Mouse (Mus musculus): ENCODE measurements around the gene Klhl5.

Klhl5 gene

DNA sequence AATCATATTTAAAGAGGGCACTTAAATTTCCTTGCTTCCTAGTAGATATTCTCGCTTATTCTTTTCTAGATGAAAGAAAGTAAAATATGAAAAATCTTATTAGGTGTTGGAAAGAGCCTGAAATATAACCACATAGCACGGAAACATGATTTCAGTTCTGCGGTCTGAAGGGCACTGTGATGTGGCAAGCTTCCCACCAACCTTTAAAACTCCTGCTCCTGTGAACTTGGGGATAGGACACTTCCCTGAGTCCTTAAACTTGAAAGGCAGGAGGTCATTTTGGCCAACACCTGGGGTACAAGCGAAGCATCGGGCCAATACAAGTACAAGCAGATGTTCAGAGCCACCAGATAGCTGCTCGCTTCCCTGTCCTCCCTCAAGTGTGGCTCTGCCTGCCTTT, 42.4 kb downstream of the Klhl5 start:
- no peak for DNase-seq

DNA sequence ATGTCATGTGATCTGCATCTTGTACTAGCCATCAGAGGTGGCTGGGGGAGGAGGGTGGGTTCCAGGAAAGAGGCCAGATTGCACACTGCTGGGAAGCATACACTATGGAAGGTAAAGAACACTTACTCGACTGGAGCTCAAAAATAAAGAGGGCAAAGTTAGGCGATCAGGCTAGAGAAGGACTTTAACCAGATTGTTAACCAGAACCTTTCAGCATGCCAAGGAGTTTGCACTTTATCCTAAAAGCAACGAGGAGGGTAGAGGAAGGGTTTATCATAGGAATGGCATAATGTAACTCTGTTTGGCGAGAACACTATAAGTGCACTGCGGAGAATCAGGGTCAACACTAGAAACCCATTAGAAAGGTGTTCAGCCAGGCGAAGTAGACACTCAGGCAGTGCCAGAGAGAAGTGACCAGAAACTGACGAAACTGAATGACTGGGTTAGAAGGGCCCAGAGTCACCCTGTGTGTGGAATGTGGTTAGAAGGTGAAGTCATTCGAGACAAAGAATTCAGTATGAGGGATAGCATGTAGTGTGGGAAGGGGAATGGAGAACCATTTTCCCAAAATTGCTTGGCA, 43.1 kb downstream of the Klhl5 start:
- DNase-seq: no peak

DNA sequence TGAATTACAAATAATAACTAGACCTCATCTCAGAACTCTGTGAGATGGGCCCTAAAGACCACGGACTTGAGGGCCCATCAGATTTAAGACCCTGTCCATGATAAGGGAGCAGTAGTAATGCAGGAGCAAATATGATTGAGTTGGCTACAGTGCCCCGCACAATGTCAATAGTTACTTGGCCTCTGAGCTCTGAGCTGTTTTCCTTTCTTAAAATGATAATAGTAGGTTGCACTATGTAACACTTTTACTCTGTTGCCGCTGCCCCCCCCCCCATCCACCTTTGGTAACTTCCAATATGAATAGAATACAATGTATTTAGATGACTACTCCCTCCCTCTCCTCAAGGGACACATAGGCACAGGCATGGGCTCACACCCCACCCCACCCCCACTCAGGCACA, 43.9 kb downstream of the Klhl5 start:
- no peak for DNase-seq

DNA sequence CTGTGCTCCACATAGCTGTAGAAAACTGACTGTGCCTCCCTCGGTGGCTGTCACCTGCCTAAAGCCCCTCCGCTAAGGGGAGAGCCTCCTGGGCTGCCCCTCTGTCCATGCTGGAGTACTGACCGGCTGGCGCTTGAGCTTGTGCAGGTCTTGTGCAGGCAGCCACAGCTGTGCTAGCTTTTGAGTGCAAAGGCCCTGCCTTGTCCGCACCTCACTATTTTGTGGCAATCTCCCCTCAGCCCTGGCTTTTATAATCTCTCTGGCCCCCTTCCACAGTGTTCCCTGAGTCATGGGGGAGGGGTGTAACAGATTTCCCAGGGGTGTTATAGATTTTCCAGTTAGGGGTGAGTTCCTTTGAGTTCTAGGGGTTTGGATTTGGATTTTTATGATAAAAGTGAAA, 44.4 kb downstream of the Klhl5 start:
- DNase-seq: no peak

DNA sequence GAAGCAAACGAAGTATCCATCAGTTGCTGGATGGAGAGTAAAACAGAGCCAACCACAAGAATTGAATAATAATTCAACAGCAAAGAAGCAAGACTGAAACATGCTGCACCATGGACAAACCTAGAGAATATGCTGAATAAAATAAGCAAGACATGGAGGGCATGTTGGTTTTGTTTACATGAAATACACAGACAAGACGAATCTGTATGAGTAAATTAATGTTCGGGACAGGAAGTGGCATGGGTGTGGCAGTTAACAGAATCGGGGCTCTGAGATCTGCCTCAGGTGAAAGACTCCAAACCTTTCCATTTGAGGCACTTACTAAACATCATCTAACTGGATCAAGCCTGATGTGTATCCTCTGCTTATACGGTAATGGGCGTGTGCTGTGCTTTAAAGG, 46.9 kb downstream of the Klhl5 start:
- no peak for DNase-seq

DNA sequence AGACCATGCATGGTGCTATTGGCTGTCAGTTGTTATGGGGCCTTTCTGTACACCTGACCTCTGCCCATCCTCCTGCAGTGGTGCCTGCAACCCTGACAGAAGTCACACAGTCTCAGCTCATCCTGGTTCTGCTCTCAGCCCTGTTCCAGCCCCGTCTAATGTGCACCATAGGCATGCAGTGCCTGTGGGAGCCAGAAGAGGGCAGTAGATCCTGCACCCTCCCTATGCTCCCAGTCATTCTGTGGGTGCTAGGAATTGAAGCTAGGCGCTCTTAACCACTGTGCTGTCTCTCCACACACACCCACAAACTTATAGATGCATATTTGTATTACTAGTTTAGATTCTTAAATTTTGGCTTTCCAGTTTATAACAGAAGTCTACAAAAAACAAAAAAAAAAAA, 49.5 kb downstream of the Klhl5 start:
- DNase-seq: peak; percentile 38

DNA sequence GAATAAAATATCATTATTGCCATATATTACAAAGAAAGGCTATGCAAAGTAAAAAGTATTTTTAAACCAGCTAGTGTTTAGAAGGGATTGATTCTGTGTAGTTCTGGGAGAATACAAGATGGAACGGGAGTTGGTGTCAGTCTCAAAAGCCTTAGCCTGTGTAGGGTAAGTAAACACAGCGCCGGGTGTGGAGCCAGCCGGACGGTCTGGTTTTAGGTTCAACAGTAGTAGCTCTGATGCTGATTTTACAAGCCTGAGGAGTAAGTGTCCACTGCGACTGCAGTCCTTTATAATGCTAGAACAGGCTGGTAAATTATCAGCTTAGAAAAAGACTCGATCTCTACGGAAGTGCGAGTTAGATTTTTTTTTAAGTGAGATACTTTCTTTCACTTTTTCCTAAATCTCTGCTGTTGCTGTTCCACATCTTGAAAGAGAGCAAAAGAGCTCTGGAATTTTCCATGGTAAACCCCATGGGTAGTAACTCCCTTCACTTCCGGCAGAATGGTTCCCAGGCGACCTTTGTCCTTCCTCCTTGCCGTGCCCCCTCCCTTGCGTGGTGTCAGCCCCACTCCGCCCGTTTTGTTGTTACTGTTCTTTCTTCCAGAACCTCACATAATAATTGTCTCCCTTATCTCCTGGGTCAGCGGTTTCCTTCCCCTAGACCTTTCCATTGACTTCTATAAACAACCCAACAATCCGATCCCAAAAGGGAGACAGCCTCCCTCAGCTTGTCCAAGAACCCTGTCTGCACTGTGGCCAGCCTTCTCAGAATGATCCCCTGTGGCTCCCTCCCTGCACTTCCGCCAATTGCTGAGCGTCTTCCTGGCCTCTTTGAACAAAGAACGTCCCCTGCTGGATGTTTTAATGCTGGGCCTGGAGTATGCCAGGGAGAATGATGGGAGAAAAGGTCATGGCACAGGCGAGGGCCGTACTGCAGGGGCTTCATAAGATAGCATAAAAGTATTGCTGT, 50.4 kb downstream of the Klhl5 start:
- peak; percentile 20 for DNase-seq

DNA sequence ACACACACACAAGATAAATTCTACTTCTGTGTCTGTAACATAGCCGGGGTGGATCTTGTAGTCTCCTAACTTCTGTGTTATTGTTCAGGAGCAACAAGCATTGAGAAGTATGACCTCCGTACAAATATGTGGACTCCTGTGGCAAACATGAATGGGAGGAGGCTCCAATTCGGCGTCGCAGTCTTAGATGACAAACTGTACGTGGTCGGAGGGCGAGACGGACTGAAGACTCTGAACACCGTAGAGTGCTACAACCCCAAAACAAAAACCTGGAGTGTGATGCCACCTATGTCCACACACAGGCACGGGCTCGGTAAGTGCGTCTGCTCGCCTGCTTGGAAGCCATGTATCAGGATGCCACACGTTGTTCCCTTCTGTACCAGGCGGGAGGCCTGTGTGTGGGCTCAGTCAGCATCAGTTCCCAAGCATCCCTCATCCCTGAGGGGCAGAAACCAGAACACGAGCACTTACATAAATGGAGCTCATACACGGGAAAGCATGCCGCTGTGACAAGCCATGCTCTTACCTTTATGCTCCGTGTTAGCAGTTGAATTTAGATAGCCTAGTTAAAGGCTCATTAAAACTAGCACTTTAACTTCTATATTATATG, 51.5 kb downstream of the Klhl5 start:
- no peak for DNase-seq

DNA sequence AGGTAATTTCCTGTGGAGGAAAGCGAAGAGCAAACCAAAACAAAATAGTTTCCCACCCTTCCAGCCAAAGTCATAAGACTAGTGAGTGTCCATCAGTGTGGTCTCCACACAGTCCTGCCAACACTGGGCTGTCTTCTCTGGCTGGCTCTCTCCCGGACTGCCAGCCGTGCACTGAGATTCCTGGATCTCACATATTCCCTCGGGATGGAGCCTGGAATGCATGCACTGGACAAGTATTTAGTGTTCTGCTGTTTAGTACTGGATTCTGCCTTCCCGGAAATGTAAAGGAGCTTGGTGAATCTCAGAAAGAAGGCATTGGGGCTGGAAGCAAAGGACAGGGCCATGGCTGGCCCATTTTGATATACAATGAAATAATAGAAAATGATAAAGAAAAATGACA, 55.7 kb downstream of the Klhl5 start:
- no peak for DNase-seq

DNA sequence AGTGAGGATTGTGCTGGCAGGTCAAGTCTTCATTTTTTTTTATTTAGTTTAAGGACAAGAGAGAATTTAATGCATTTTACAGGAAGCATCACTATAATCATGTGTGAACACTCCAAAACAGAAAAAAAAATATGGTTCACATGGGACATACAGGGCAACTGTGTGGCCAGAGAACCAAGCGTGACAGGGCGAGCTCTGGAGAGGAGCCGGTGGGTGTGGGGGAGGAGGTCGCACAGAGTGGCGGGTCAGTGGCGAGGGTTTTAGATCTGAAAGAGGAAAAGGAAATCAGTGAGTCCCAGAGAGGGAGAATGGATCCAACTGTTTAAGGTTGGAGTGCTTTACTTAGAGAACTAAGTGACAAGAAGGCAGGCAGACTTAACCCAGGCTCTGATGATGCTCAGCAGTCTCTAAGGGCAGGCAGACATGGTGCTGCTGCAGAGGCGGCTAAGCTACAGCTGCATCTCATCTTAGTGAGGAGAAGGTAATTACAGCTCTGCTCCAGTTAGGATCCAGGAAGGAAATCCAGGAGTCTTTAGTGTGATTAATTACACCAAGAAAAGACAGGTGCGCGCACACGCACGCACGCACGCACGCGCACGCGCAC, 56.3 kb downstream of the Klhl5 start:
- no peak for DNase-seq

DNA sequence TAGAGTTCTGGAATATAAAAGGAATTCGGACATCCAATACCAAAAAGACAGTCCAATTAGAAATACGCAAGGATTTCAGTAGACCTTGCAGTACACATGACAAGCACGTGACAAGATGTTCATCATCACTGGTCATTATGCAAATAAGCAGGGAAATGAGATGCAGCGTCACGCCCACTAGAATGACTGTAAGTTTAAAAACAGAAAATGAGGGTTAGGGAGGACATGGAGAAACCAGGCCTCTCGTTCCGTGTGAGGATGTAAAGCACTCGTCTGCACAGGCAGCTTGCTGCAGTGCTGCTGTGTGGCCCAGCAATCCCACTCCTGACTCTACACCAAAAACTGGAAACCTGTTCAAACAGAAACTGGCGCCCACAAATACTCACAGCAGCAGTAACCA, 62.9 kb downstream of the Klhl5 start:
- DNase-seq: no peak

DNA sequence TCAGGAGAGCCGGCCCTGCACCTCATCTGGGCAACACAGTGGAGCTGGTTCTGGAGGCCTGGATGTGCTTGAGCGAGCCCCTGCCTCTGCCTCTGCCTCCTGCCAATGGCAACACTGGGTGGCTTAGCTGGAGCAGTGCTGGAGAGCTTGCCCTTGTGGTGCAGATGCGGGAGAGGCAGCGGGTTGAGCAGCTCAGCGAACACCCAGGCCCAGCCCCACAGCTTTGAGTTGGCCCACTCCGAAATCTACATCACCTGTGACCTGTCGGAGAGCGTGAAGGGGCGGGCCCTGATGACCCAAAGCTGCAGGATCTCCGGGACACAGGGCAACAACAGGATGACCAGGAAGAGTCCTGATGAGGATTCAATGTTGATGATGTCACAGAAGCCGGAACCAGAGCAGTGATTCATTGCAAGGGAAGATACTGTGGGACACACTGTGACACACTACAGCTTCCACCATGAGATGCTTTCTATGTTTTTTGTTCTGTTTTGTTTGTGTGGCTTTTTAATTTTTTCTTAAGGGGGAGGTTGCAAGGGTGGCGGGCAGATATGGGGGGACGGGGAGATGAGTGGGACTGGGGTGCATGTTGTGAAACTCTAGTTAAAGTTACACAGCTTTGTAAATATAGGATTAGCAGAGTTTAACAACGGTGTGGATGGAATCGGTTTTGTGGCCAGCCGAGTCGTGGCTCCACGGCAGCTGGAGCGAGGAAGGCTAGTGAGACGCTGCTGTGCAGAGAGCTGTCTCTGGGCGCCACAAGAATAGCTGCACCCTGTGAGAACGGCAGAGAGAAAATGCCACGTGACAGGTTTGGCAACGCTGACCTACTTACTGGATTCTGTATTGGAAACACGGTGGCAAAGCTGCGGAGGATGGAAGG, 67.9 kb downstream of the Klhl5 start:
- DNase-seq: no peak

DNA sequence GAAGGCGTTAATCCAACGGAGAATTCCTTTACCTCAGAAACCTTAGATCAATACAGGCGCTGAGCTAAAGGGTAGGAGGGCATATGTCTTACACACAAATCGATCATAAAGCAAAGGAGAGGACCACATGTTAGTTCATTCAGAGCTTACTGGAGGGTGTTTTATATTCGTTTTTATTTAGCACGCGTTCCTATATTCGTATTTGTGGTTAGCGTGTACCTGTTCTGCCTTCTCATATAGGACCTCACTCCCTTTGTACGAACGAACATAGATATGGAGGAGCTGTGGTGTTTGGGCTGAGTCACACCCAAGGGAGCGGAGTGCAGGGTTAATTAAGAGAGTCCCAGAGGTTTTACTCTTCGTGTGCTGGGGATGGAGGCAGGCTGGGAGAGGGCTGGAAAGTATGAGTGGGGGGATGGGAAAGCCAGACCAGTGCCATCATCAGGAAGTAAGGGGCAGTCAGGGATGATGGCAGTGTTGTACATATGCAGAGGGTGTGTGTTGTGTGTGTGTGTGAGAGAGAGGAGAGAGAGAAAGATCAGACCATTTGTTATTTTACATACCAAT, 68.7 kb downstream of the Klhl5 start:
- DNase-seq: no peak

DNA sequence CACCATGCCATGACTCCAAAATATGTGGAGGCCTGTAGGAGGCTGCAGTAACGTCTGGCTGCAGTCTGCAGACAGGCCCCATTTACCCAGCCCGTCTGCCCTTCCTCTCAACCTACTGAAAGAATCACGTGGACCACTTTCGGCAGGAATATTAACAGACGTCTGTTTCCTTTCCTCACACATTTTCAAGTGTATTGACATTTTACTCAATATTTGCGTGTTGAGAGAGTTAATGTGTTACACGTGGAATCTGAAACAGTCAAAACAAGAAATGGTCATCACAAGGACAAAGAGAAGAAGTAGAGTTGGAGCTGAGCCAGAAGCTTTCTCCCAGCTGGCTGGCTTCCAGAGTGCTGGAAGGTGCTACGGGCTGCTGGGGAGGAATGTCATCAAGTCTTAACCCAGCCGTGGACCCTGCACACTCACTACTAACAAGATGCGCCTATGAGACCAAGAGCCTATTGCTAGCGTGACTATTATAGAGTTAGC, 69.7 kb downstream of the Klhl5 start:
- DNase-seq: no peak

DNA sequence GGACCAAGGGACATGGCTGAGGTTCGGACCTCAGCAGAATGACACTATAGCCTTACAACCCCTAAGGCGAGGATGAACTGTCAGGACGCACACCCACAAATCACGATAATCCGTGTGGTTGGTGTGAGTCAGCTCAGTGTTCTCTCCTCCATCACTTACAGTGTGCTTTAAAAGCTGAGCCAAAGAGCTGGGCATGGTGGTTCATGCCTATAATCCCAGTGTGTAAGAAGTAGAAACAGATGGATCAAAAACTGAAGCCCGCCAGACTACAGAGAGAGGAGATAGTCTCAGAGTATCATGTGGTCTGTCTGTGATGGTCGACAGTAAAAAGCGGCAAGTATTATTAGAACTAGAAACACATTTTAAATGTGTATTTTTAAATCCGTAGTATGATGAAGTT, 71.1 kb downstream of the Klhl5 start:
- no peak for DNase-seq

DNA sequence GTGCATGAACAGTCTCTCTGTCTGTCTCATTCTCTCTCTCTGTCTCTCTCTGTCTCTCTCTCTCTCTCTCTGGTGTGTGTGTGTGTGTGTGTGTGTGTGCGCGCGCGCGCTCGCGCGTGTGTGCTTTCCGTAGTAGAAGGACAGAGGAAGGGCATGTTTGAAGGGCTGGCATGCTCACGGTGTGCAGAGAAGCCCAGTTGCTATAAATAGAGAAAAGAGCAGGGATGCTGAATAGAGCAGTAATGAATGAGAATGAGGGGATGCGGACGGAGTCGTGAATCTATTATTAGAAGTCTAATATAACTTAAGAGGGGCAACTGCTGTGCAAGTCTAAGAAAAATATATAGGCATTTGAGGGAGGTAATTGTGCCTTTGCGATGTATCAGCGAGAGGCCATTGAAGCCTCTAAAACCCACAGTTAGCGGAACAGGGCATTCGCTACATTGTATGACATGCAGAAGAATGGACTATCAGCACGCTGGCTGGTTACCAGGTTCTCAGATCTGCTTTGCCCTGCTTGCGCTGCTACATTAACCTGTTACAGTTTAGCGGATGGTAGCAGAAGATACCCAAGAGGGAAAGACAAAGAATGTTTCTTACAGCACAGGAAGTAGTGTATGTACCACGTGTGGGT, 73.9 kb downstream of the Klhl5 start:
- no peak for DNase-seq

DNA sequence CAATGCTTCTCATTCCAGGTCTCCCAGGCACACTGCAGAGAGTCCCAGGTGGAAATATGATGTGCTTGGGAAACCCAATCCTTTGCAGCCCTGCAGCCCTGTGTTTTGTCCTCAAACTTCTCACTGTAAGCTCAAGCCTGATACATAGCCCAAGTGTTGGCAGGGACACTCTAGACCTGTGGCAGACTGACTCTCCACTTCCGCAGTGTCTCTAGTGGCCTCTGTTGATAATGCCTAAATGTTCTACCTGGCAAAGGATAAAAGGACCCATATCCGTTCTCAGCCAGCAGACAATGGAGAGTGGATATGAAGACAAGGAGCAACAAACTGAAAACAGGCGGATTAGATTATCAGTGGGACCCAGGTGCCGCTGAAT, 74.4 kb downstream of the Klhl5 start:
- no peak for DNase-seq

DNA sequence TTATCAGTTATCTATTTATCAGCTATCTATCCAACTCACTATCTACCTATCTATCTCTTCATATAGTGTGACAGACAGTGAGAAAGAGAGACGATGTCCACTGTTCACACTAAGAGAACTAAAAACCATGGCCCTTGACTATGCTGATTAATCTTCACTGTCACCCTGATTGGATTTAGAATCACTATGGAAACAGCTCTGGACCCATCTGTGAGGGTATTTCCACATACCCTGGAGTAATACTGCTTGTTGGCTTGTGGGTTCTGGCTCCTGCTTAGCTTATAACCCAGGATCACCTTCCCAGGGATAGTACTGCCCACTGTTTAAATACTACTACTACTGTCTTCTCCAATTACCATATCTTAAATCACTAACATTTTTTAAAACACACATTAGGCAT, 74.9 kb downstream of the Klhl5 start:
- no peak for DNase-seq

DNA sequence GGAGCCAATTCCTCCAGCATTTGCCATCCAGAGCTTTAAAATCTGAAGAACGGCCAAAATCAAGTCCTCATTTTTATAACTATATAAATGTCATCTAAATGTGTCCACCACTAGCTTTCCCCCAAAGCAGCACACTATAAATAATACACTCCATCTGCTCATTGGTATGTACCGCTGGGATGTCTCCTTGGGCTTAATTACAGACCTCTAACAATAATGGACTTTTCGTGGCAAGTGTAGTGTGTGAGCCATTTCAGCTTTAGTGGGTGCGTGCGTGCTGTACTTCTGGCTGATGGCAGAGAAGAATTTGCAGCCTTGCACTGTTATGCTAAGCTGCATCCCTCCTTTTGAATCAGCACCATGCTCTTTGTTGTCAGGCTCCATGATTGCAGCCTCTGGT, 84.3 kb downstream of the Klhl5 start:
- DNase-seq: no peak

DNA sequence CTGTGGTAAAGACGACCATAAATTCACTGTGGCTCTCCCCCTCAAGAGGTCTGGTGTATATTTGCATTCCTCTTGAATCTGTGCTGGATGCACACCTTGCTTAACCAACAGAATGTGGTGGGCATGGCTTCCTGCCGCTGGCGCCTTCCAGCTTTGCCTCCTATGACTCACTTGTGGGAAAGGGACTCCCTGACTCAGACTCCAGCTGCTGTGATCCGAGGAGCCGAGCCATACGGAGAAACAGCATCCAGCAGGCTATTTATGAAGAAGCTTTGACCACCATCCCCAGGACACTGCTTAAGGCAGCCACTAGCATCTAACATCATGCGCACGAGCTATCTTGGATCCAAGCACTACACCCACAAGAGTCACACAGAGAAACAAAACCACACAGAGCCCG, 87.1 kb downstream of the Klhl5 start:
- no peak for DNase-seq

DNA sequence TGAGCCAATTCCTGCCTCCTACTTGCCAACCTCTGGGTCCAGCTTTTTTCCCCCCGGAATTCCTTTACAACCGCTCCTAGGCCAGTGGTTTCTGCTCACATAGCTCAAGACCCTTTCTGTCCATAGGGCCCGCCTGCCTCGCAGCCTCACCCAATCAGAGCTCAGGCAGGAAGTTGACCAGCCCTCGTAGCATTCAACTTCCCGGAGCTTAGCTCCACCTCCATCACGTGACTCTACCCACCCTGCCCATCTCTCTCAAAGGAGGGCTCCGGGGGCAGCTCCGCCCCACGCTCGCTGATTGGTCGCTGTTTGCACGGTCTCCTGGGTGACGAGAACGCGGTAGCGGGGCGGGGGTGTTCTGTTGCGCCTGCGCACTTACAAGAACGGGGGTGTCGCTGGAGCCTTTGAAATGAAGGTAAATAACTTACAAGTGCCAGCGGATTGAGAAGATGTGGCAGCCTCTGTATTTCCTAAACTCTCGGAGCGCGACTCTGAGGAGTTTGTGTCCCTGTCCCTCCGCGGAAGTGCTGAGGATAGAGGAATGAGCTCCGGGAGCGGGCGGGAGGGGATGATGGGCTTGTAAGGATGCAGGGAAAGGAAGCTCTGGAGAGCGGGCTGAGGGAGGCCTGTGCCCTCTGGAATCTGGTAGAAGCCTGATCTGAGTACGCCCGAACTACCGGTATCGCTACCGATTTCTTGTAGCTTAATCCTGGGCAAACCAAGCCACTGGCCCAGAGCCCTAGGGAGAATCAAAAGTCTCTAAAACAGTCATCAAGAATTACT, 92.2 kb downstream of the Klhl5 start, which contains the start of gene Wdr19:
Gene Wdr19 (plus strand): TSS at position 351 of the 783 bp plus-strand sequence.
- DNase-seq: peak; percentile 96
